Mouse (Mus musculus): Measurements from ENCODE around the gene Slc44a4.
"Not testable (repeated sequence)": the region's sequence is repeated elsewhere in the genome, so short reads cannot be mapped to it uniquely, and the experiment has no call there.

The Slc44a4 gene

GRCm38 (mm10) chr17:34943128-34943815, 29.0 kb downstream of the Slc44a4 start:
- DNase-seq (ENCODE audit: low read depth, low spot score), result no peak

- no peak for DNase-seq (ENCODE audit: low read depth, low spot score)
Measured at GRCm38 (mm10) chr17:34944362-34944761, 30.1 kb downstream of the Slc44a4 start.

- DNase-seq (ENCODE audit: low read depth, low spot score), result no peak
Measured at GRCm38 (mm10) chr17:34946486-34947140, 32.3 kb downstream of the Slc44a4 start.

GRCm38 (mm10) chr17:34947606-34948005, 33.3 kb downstream of the Slc44a4 start:
- DNase-seq (ENCODE audit: low read depth, low spot score), result peak; percentile 62

GRCm38 (mm10) chr17:34948721-34949552, 34.7 kb downstream of the Slc44a4 start:
- not testable (repeated sequence) for DNase-seq (ENCODE audit: low read depth, low spot score)

GRCm38 (mm10) chr17:34949553-34949969, 35.3 kb downstream of the Slc44a4 start:
- no peak for DNase-seq (ENCODE audit: low read depth, low spot score)

GRCm38 (mm10) chr17:34950514-34951455, 36.5 kb downstream of the Slc44a4 start:
- no peak for DNase-seq (ENCODE audit: low read depth, low spot score)

- no peak for DNase-seq (ENCODE audit: low read depth, low spot score)
Measured at GRCm38 (mm10) chr17:34951636-34952377, 37.5 kb downstream of the Slc44a4 start.

GRCm38 (mm10) chr17:34952378-34953040, 38.2 kb downstream of the Slc44a4 start:
- peak; percentile 83 for DNase-seq (ENCODE audit: low read depth, low spot score)

GRCm38 (mm10) chr17:34953258-34953657, 39.0 kb downstream of the Slc44a4 start:
- no peak for DNase-seq (ENCODE audit: low read depth, low spot score)

- no peak for DNase-seq (ENCODE audit: low read depth, low spot score)
Measured at GRCm38 (mm10) chr17:34953904-34954303, 39.6 kb downstream of the Slc44a4 start.

- DNase-seq (ENCODE audit: low read depth, low spot score), result no peak
Measured at GRCm38 (mm10) chr17:34954831-34955230, 40.6 kb downstream of the Slc44a4 start.

GRCm38 (mm10) chr17:34955884-34956283, 41.6 kb downstream of the Slc44a4 start:
- no peak for DNase-seq (ENCODE audit: low read depth, low spot score)

GRCm38 (mm10) chr17:34956340-34956739, 42.1 kb downstream of the Slc44a4 start:
- DNase-seq (ENCODE audit: low read depth, low spot score), result peak; percentile 69

- not testable (repeated sequence) for DNase-seq (ENCODE audit: low read depth, low spot score)
Measured at GRCm38 (mm10) chr17:34957291-34957690, 43.0 kb downstream of the Slc44a4 start.

- not testable (repeated sequence) for DNase-seq (ENCODE audit: low read depth, low spot score)
Measured at GRCm38 (mm10) chr17:34957966-34958365, 43.7 kb downstream of the Slc44a4 start.

- not testable (repeated sequence) for DNase-seq (ENCODE audit: low read depth, low spot score)
Measured at GRCm38 (mm10) chr17:34958734-34959129, 44.5 kb downstream of the Slc44a4 start.

GRCm38 (mm10) chr17:34959130-34959778, 45.0 kb downstream of the Slc44a4 start, which contains the start of gene Hspa1b:
Gene Hspa1b, minus strand, starts transcription at chr17:34959238.
- DNase-seq (ENCODE audit: low read depth, low spot score), result peak; percentile 82

GRCm38 (mm10) chr17:34959881-34960515, 45.7 kb downstream of the Slc44a4 start:
- peak; percentile 53 for DNase-seq (ENCODE audit: low read depth, low spot score)

Measured in CD4-positive, CD25-positive, alpha-beta regulatory T cell, adult 2 months (primary cell).